Mouse (Mus musculus): ENCODE data around the gene Sacm1l. TPM values are rescaled to one million over a fixed set of nuclear protein-coding genes. Genes with fewer than 3 reads are reported as not detected.

Gene Sacm1l
- polyA plus RNA-seq, 1 experiment from 2014 or later: 37.6 TPM

- Histone ChIP-seq H3K4me2 (no peak overlapping the region), H3K4me3 (no peak overlapping the region), H3K4me1 (peaks cover 31% of the 10 kb centered on the region), H3K27me3 (replicated peaks) (no peaks in the 10 kb centered on the region), H3K9ac (no peak overlapping the region), H3K27ac (replicated peaks) (no peak overlapping the region), H3K36me3 (peaks cover 43% of the 10 kb centered on the region), H3K9me3 (no peaks in the 10 kb centered on the region)
- 71% methylated on average over 8 of the region's 8 CpGs for WGBS
- no peak for ATAC-seq (ENCODE audit: extremely low read depth, insufficient number of reproducible peaks, low FRiP score, low TSS enrichment)
Observed at GRCm38 (mm10) chr9:123509638-123510604, 19.6 kb upstream of the Sacm1l start.

DNA sequence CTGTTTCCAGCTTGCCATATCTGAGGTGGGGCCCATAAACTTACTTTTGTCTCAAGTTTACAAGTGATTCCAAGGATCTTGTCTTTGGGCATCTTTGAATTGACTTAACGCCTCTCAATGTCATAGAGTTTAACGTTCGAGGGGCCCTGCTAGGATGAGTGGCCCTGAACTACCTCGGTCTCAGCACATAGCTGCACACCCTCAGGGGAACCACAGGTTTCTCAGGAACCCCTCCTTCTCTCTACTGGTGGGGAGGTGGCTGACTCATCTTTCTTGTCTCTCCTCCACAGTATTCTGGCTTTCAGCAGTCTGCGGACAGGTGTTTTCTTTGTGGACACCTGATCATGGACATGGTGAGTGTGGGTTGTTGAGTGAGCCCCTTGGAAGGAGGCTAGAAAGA, 18.6 kb upstream of the Sacm1l start:
- 90% methylated on average over 5 of the region's 5 CpGs for WGBS
- Histone ChIP-seq H3K27me3 (replicated peaks) (no peaks in the 10 kb centered on the region), H3K4me2 (no peak overlapping the region), H3K4me1 (peaks cover 21% of the 10 kb centered on the region), H3K4me3 (no peak overlapping the region), H3K36me3 (peaks cover 41% of the 10 kb centered on the region), H3K9me3 (no peaks in the 10 kb centered on the region), H3K27ac (replicated peaks) (no peak overlapping the region), H3K9ac (no peak overlapping the region)
- no peak for ATAC-seq (ENCODE audit: extremely low read depth, insufficient number of reproducible peaks, low FRiP score, low TSS enrichment)

- Histone ChIP-seq H3K4me1 (peaks cover 10% of the 10 kb centered on the region), H3K4me2 (no peak overlapping the region), H3K27me3 (replicated peaks) (no peaks in the 10 kb centered on the region), H3K9me3 (no peaks in the 10 kb centered on the region), H3K9ac (no peak overlapping the region), H3K4me3 (no peak overlapping the region), H3K27ac (replicated peaks) (no peak overlapping the region), H3K36me3 (peaks cover 57% of the 10 kb centered on the region)
- 74% methylated on average over 2 of the region's 2 CpGs for WGBS
- no peak for ATAC-seq (ENCODE audit: extremely low read depth, insufficient number of reproducible peaks, low FRiP score, low TSS enrichment)
Observed at GRCm38 (mm10) chr9:123512482-123512881, 17.1 kb upstream of the Sacm1l start.

DNA sequence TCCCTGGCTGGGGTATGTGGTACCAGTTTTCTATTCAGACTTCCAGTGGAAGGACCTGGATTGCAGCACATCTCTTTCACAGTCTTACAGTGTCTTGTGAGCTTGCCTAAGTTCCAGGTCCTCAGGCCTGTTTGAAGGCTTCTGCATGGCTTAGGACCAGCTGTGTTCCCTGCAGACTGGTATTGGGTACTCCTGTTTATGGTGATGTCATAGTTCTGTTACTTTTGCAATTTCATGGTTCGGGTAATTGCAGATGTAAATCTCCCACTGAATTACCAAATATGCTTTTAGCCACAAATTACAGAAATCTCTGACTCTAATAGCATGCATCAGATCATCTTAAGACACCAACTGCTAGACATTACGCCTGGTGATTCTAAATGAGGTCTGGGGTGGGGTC, 14.5 kb upstream of the Sacm1l start:
- Histone ChIP-seq H3K4me3 (no peak overlapping the region), H3K4me1 (peaks cover 11% of the 10 kb centered on the region; the same call in 1 of the 2 replicates), H3K4me2 (no peak overlapping the region), H3K27ac (replicated peaks) (no peak overlapping the region), H3K27me3 (replicated peaks) (no peaks in the 10 kb centered on the region), H3K9me3 (no peaks in the 10 kb centered on the region), H3K36me3 (peaks cover 79% of the 10 kb centered on the region), H3K9ac (no peak overlapping the region)
- WGBS: 85% methylated on average over 2 of the region's 2 CpGs
- ATAC-seq (ENCODE audit: extremely low read depth, insufficient number of reproducible peaks, low FRiP score, low TSS enrichment): no peak

GRCm38 (mm10) chr9:123516641-123517385, 12.7 kb upstream of the Sacm1l start:
- Histone ChIP-seq H3K36me3 (peaks cover 78% of the 10 kb centered on the region), H3K9me3 (no peaks in the 10 kb centered on the region), H3K4me2 (no peak overlapping the region), H3K27me3 (replicated peaks) (no peaks in the 10 kb centered on the region), H3K4me3 (no peak overlapping the region), H3K9ac (no peak overlapping the region), H3K4me1 (peaks cover 15% of the 10 kb centered on the region; the same call in 1 of the 2 replicates), H3K27ac (replicated peaks) (peak overlapping the region; percentile 34)
- no peak for ATAC-seq (ENCODE audit: extremely low read depth, insufficient number of reproducible peaks, low FRiP score, low TSS enrichment)
- WGBS: 74% methylated on average over 7 of the region's 7 CpGs

- WGBS: 77% methylated on average over 13 of the region's 13 CpGs
- peaks cover 15% of the 10 kb centered on the region; the same call in 1 of the 2 replicates for H3K4me1 ChIP-seq
- H3K4me3 ChIP-seq: no peak overlapping the region
- ATAC-seq (ENCODE audit: extremely low read depth, insufficient number of reproducible peaks, low FRiP score, low TSS enrichment): no peak
- H3K4me2 ChIP-seq: no peak overlapping the region
- H3K9me3 ChIP-seq: no peaks in the 10 kb centered on the region
- H3K9ac ChIP-seq: no peak overlapping the region
- H3K36me3 ChIP-seq: peaks cover 66% of the 10 kb centered on the region
- no peaks in the 10 kb centered on the region for H3K27me3 ChIP-seq (replicated peaks)
- H3K27ac ChIP-seq (replicated peaks): 0 out of 2 replicates have a peak overlapping the region, but pooled peaks have one; percentile 12
Observed at GRCm38 (mm10) chr9:123518969-123519894, 10.3 kb upstream of the Sacm1l start.

DNA sequence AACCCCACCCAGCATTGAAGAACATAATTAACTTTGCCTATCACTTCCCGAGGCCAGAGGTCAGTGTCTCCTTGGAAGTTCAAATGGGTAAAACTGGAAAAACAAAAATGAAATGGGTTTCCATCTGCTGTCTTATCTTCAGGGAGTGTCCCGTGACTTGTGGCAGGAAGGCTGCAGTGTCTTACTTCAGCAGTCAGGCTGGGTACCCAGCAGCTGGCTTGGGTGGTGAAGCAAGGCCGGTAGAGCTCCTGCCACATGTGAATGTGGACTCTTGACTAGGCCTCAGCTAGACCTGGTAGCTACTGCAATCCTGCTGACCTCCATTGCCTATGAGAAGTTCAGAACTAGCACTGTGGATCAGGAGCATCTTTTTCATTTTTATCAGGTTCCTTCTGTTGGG, 8.8 kb upstream of the Sacm1l start:
- no peak overlapping the region for H3K4me3 ChIP-seq

GRCm38 (mm10) chr9:123523676-123524075, 5.9 kb upstream of the Sacm1l start:
- Histone ChIP-seq H3K27ac (replicated peaks) (no peak overlapping the region), H3K27me3 (replicated peaks) (no peaks in the 10 kb centered on the region), H3K4me2 (no peak overlapping the region), H3K9me3 (no peaks in the 10 kb centered on the region), H3K4me3 (no peak overlapping the region), H3K9ac (no peak overlapping the region), H3K4me1 (peaks cover 26% of the 10 kb centered on the region), H3K36me3 (peaks cover 37% of the 10 kb centered on the region)
- WGBS: 30% methylated on average over 3 of the region's 3 CpGs
- no peak for ATAC-seq (ENCODE audit: extremely low read depth, insufficient number of reproducible peaks, low FRiP score, low TSS enrichment)

More for the DNA sequence above, 8.8 kb upstream of the Sacm1l start:
- 72% methylated on average over 3 of the region's 3 CpGs for WGBS
- Histone ChIP-seq H3K4me1 (peaks cover 17% of the 10 kb centered on the region; the same call in 1 of the 2 replicates), H3K27me3 (replicated peaks) (no peaks in the 10 kb centered on the region), H3K27ac (replicated peaks) (0 out of 2 replicates have a peak overlapping the region, but pooled peaks have one; percentile 8), H3K4me2 (no peak overlapping the region), H3K9me3 (no peaks in the 10 kb centered on the region), H3K9ac (no peak overlapping the region), H3K36me3 (peaks cover 66% of the 10 kb centered on the region)
- ATAC-seq (ENCODE audit: extremely low read depth, insufficient number of reproducible peaks, low FRiP score, low TSS enrichment): no peak

DNA sequence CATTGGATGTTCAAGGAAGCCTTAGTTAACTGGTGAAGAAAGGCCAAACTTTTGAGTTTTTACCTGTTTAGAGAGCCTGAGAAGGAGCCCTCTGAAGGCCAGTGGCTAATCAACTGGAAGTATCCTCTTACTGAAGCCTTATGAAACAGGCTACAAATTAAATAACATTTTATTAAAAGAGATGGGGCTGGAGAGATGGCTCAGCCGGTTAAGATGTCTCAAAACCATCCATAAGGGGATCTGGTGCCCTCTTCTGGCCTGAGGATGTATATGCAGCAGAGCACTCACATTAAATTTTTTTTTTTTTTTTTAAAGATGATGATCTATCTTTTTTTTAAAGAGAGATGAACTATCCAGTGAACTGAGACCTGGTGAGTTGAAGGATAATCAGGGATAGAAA, 4.5 kb upstream of the Sacm1l start:
- H3K9ac ChIP-seq: no peak overlapping the region
- no peaks in the 10 kb centered on the region for H3K27me3 ChIP-seq (replicated peaks)
- no peak overlapping the region for H3K4me2 ChIP-seq
- no peak for ATAC-seq (ENCODE audit: extremely low read depth, insufficient number of reproducible peaks, low FRiP score, low TSS enrichment)
- H3K36me3 ChIP-seq: peaks cover 22% of the 10 kb centered on the region
- H3K4me1 ChIP-seq: peaks cover 20% of the 10 kb centered on the region
- H3K9me3 ChIP-seq: no peaks in the 10 kb centered on the region
- 2% methylated on average over 1 of the region's 1 CpGs for WGBS
- H3K4me3 ChIP-seq: no peak overlapping the region
- H3K27ac ChIP-seq (replicated peaks): no peak overlapping the region

DNA sequence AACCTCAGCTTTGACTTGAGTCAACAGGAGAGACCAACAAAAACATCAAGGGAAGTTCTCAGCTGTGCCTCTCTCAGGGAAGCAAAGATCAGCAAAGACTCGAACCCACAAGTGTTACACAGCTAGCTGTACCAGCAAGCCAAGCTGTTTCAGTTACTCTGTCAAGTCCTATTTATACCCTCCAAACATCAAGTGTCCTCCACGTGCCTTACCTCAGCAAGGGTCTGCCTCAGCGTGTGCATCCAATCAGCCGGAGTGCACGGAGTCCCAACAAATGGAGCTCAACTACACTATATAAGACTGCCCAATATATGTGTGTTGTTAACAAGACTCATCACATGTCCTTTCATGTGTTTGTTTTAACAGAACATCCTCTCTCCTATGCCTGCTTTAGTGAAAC, 3.1 kb upstream of the Sacm1l start:
- no peaks in the 10 kb centered on the region for H3K27me3 ChIP-seq (replicated peaks)
- peaks cover 11% of the 10 kb centered on the region; the same call in 1 of the 2 replicates for H3K36me3 ChIP-seq
- 44% methylated on average over 5 of the region's 5 CpGs for WGBS
- H3K4me3 ChIP-seq: no peak overlapping the region
- H3K27ac ChIP-seq (replicated peaks): no peak overlapping the region
- H3K9ac ChIP-seq: no peak overlapping the region
- no peaks in the 10 kb centered on the region for H3K9me3 ChIP-seq
- H3K4me2 ChIP-seq: no peak overlapping the region
- no peak for ATAC-seq (ENCODE audit: extremely low read depth, insufficient number of reproducible peaks, low FRiP score, low TSS enrichment)
- peaks cover 28% of the 10 kb centered on the region for H3K4me1 ChIP-seq
